Mouse (Mus musculus): Measurements from ENCODE around the gene Tmem56.

DNA sequence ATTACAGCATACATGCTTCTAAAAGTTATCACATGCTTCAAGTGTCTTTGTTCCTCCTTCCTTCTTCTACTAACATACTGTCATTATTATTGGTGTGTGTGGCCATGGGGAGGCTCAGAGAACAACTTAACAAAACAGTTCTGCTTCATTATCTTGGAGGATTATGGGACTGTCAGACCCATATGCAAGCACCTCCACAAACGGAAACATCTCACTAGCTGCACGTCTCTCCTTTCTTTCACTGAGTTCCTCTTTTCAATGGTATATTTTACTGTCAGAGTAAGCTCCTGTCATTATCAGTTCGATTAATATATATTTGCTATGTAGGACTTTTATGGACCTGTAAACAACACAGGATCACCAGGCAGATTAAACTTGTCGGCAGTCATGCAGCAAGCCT, 122.5 kb downstream of the Tmem56 start:
- TF ChIP-seq CTCF (IDR thresholded peaks at IDR 0.05; ENCODE audit: borderline replicate concordance, control insufficient read depth, extremely low read depth, insufficient read depth, low read length, poor library complexity), result no peak
- no peak for TF ChIP-seq POLR2A (IDR thresholded peaks at IDR 0.05; ENCODE audit: control insufficient read depth, extremely low read depth, insufficient read depth, low read length, poor library complexity)
